Mouse (Mus musculus): ENCODE data around the gene Itln1. TPM values are rescaled to one million over a fixed set of nuclear protein-coding genes. Genes with fewer than 3 reads are reported as not detected.

Gene Itln1
- total and polyA plus RNA-seq, 2 experiments, result not detected

- no peaks in the 10 kb centered on the region for H3K4me1 ChIP-seq (ENCODE audit: control insufficient read depth, insufficient read depth, low read length)
- H3K79me2 ChIP-seq (ENCODE audit: control insufficient read depth, insufficient read depth, low read length), result no peaks in the 10 kb centered on the region
- H3K9ac ChIP-seq (ENCODE audit: low read depth, low read length), result no peak overlapping the region
- H3K27ac ChIP-seq (replicated peaks; ENCODE audit: insufficient read depth, low read depth, low read length), result no peak overlapping the region
- no peak for TF ChIP-seq CTCF (IDR thresholded peaks at IDR 0.05; ENCODE audit: low read depth, low read length)
- TF ChIP-seq POLR2A (IDR thresholded peaks at IDR 0.05; ENCODE audit: extremely low read depth, insufficient read depth, low read length), result no peak
- no peak for DNase-seq (ENCODE audit: extremely low read depth, low read depth, low spot score)
- no peak overlapping the region for H3K4me3 ChIP-seq (ENCODE audit: insufficient read depth, low read depth, low read length)
- H3K36me3 ChIP-seq (ENCODE audit: control insufficient read depth, insufficient read depth, low read length), result no peaks in the 10 kb centered on the region
- no peaks in the 10 kb centered on the region for H3K27me3 ChIP-seq (ENCODE audit: control insufficient read depth, insufficient read depth, low read length)
Observed at GRCm38 (mm10) chr1:171534557-171534956, 537 bp downstream of the Itln1 start.

GRCm38 (mm10) chr1:171532830-171533229, 2.3 kb downstream of the Itln1 start:
- peak; percentile 32 for DNase-seq (ENCODE audit: extremely low read depth, low read depth, low spot score)
- H3K4me1 ChIP-seq (ENCODE audit: control insufficient read depth, insufficient read depth, low read length), result no peaks in the 10 kb centered on the region
- no peaks in the 10 kb centered on the region for H3K36me3 ChIP-seq (ENCODE audit: control insufficient read depth, insufficient read depth, low read length)
- no peak overlapping the region for H3K4me3 ChIP-seq (ENCODE audit: insufficient read depth, low read depth, low read length)
- WGBS, result 62% methylated on average over 2 of the region's 2 CpGs
- TF ChIP-seq CTCF (IDR thresholded peaks at IDR 0.05; ENCODE audit: low read depth, low read length), result peak; percentile 62
- TF ChIP-seq POLR2A (IDR thresholded peaks at IDR 0.05; ENCODE audit: extremely low read depth, insufficient read depth, low read length), result no peak
- no peak overlapping the region for H3K9ac ChIP-seq (ENCODE audit: low read depth, low read length)
- H3K27me3 ChIP-seq (ENCODE audit: control insufficient read depth, insufficient read depth, low read length), result no peaks in the 10 kb centered on the region
- H3K27ac ChIP-seq (replicated peaks; ENCODE audit: insufficient read depth, low read depth, low read length), result no peak overlapping the region
- no peaks in the 10 kb centered on the region for H3K79me2 ChIP-seq (ENCODE audit: control insufficient read depth, insufficient read depth, low read length)

DNA sequence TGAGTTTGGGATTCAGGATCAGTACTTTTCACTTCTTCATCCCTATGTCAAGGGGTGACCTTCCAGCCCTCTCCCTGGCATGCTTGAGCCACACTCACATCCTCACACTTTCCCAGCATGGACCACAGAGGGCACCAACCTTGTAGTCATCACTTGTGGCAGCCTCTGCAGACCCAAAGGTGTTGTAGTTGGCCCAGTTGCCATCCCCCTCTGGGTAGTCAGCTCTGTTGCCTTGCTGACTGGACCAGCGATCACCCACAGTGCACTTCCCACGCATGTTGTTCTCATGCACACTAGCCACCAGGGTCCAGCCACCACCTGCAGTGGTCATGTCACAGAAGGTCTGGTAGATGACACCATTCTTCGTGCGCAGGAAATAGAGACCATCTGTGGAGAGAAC, 3.7 kb downstream of the Itln1 start:
- Histone ChIP-seq H3K79me2 (ENCODE audit: control insufficient read depth, insufficient read depth, low read length) (no peaks in the 10 kb centered on the region), H3K9ac (ENCODE audit: low read depth, low read length) (no peak overlapping the region), H3K4me3 (ENCODE audit: insufficient read depth, low read depth, low read length) (no peak overlapping the region), H3K27me3 (ENCODE audit: control insufficient read depth, insufficient read depth, low read length) (no peaks in the 10 kb centered on the region), H3K27ac (replicated peaks; ENCODE audit: insufficient read depth, low read depth, low read length) (no peak overlapping the region), H3K4me1 (ENCODE audit: control insufficient read depth, insufficient read depth, low read length) (no peaks in the 10 kb centered on the region), H3K36me3 (ENCODE audit: control insufficient read depth, insufficient read depth, low read length) (no peaks in the 10 kb centered on the region)
- TF ChIP-seq POLR2A (IDR thresholded peaks at IDR 0.05; ENCODE audit: extremely low read depth, insufficient read depth, low read length) (no peak), CTCF (IDR thresholded peaks at IDR 0.05; ENCODE audit: low read depth, low read length) (no peak)
- no peak for DNase-seq (ENCODE audit: extremely low read depth, low read depth, low spot score)
- 96% methylated on average over 4 of the region's 4 CpGs for whole genome bisulfite sequencing

GRCm38 (mm10) chr1:171515557-171515956, 19.5 kb downstream of the Itln1 start:
- Histone ChIP-seq H3K27me3 (ENCODE audit: control insufficient read depth, insufficient read depth, low read length) (no peaks in the 10 kb centered on the region), H3K27ac (replicated peaks; ENCODE audit: insufficient read depth, low read depth, low read length) (no peak overlapping the region), H3K4me1 (ENCODE audit: control insufficient read depth, insufficient read depth, low read length) (no peaks in the 10 kb centered on the region), H3K79me2 (ENCODE audit: control insufficient read depth, insufficient read depth, low read length) (no peaks in the 10 kb centered on the region), H3K4me3 (ENCODE audit: insufficient read depth, low read depth, low read length) (no peak overlapping the region), H3K9ac (ENCODE audit: low read depth, low read length) (no peak overlapping the region), H3K36me3 (ENCODE audit: control insufficient read depth, insufficient read depth, low read length) (no peaks in the 10 kb centered on the region)
- WGBS, result 90% methylated on average over 4 of the region's 4 CpGs
- TF ChIP-seq POLR2A (IDR thresholded peaks at IDR 0.05; ENCODE audit: extremely low read depth, insufficient read depth, low read length) (no peak), CTCF (IDR thresholded peaks at IDR 0.05; ENCODE audit: low read depth, low read length) (no peak)
- DNase-seq (ENCODE audit: extremely low read depth, low read depth, low spot score), result no peak

- TF ChIP-seq POLR2A (IDR thresholded peaks at IDR 0.05; ENCODE audit: extremely low read depth, insufficient read depth, low read length), result no peak
- TF ChIP-seq CTCF (IDR thresholded peaks at IDR 0.05; ENCODE audit: low read depth, low read length), result peak; percentile 26; the same call in 1 of the 2 replicates
- Histone ChIP-seq H3K79me2 (ENCODE audit: control insufficient read depth, insufficient read depth, low read length) (no peaks in the 10 kb centered on the region), H3K4me1 (ENCODE audit: control insufficient read depth, insufficient read depth, low read length) (no peaks in the 10 kb centered on the region), H3K36me3 (ENCODE audit: control insufficient read depth, insufficient read depth, low read length) (no peaks in the 10 kb centered on the region), H3K27ac (replicated peaks; ENCODE audit: insufficient read depth, low read depth, low read length) (no peak overlapping the region), H3K9ac (ENCODE audit: low read depth, low read length) (no peak overlapping the region), H3K27me3 (ENCODE audit: control insufficient read depth, insufficient read depth, low read length) (no peaks in the 10 kb centered on the region), H3K4me3 (ENCODE audit: insufficient read depth, low read depth, low read length) (no peak overlapping the region)
- peak; percentile 13 for DNase-seq (ENCODE audit: extremely low read depth, low read depth, low spot score)
- WGBS, result 46% methylated on average over 1 of the region's 1 CpGs
Observed at GRCm38 (mm10) chr1:171515039-171515438, 20.1 kb downstream of the Itln1 start.

GRCm38 (mm10) chr1:171513760-171514159, 21.3 kb downstream of the Itln1 start:
- H3K27ac ChIP-seq (replicated peaks; ENCODE audit: insufficient read depth, low read depth, low read length), result no peak overlapping the region
- WGBS, result 39% methylated on average over 1 of the region's 1 CpGs
- H3K36me3 ChIP-seq (ENCODE audit: control insufficient read depth, insufficient read depth, low read length), result no peaks in the 10 kb centered on the region
- H3K79me2 ChIP-seq (ENCODE audit: control insufficient read depth, insufficient read depth, low read length), result no peaks in the 10 kb centered on the region
- no peak overlapping the region for H3K9ac ChIP-seq (ENCODE audit: low read depth, low read length)
- H3K27me3 ChIP-seq (ENCODE audit: control insufficient read depth, insufficient read depth, low read length), result no peaks in the 10 kb centered on the region
- H3K4me3 ChIP-seq (ENCODE audit: insufficient read depth, low read depth, low read length), result no peak overlapping the region
- DNase-seq (ENCODE audit: extremely low read depth, low read depth, low spot score), result no peak
- no peaks in the 10 kb centered on the region for H3K4me1 ChIP-seq (ENCODE audit: control insufficient read depth, insufficient read depth, low read length)
- TF ChIP-seq POLR2A (IDR thresholded peaks at IDR 0.05; ENCODE audit: extremely low read depth, insufficient read depth, low read length) (no peak), CTCF (IDR thresholded peaks at IDR 0.05; ENCODE audit: low read depth, low read length) (no peak)
